Mouse (Mus musculus) heart, postnatal 0 days (tissue): ENCODE measurements at regions not wholly inside any gene's neighbourhood (a gene's known extent, or its start where the extent isn't known, plus 50 kb on each side); places are given as distances from the start of the nearest gene placed in this dataset.

Source experiments
- CTCF ChIP-seq: IDR thresholded peaks from 2 replicates; pipeline ENCODE4 v1.5.1; 2016; ENCODE audit warnings: antibody characterized with exemption, control low read depth, low read depth
- EP300 ChIP-seq: IDR thresholded peaks from 2 replicates; pipeline ENCODE4 v1.6.1; 2016; ENCODE audit warnings: antibody characterized with exemption, low read depth

DNA sequence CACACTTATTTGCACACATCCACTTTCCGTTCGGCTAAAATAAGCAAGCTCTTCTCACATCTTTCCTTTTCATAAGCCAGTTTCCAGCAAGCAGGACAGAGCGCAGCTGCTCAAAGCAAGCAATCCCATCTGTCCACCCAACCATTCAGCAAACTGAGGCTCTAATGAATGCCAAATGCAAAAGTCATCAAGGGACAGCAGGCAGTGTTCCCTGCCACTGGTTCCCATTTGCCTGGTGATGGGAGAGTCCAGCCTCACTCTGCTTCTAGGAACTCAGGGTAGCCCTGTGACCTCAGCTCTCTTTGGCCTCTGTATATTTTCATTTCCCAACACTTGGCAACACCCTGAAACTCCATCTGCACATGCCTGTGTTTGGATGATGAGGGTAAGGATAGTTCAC is 188.8 kb upstream of the Rgma start:
- TF ChIP-seq EP300 (no peak), CTCF (no peak)
